Mouse (Mus musculus): ENCODE measurements around the gene Asnsd1.
"Not testable (repeated sequence)": the region's sequence is repeated elsewhere in the genome, so short reads cannot be mapped to it uniquely, and the experiment has no call there.

Asnsd1 gene

GRCm38 (mm10) chr1:53352327-53353261 is at the start of gene Asnsd1, which contains the start of the genes Asdurf and Gm28551:
TSS of gene Asnsd1 (minus strand) at chr1:53352752.
TSS of gene Asdurf (minus strand) at chr1:53352619.
TSS of gene Gm28551 (minus strand) at chr1:53352667.
- DNase-seq (ENCODE audit: low read depth, low spot score): peak; percentile 94

DNA sequence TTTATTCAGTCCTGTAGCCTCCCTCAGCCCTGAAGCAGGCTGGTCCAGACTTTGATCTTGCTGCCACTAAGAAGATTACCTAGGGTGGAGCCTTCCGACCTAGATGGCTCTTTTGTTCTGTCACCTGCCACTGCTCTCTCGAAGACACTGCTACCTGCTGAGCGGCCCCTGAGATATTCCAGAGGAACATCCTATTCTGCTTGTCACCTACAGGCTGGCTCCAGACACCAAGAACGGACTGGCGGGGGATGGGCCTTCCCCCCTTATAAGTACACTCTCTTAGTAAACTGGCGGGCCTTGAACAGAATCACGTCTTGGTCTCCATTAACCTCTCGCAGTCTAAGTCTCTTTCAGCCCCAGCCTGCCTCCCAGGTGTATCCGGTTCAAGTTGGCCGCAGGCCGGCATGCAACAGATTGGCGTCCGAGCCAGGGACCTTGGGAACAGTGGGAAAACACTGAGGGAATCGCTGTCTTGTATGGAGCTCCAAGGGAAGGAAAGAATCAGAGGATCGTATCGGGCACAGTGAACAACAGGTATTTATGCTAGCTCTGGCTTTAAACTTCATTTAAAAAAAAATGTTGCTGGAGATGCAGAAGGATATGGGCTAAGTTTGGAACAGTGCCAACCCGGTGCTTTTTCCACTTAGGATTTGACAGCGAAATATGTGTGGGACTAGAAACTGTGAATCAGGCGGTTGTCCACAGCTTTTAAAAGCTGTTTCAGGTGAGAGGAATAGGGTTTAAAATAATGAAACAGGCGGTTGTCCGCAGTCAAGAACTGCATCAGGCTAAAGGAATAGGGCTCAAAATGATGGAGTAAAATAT is 41.6 kb upstream of the Asnsd1 start:
- DNase-seq (ENCODE audit: low read depth, low spot score): not testable (repeated sequence)

GRCm38 (mm10) chr1:53388762-53389161 is 36.2 kb upstream of the Asnsd1 start:
- DNase-seq (ENCODE audit: low read depth, low spot score): no peak

- no peak for DNase-seq (ENCODE audit: low read depth, low spot score)
These were observed 31.6 kb upstream of the Asnsd1 start for GRCm38 (mm10) chr1:53384085-53384688.

- DNase-seq (ENCODE audit: low read depth, low spot score): no peak
These were observed 25.2 kb upstream of the Asnsd1 start for GRCm38 (mm10) chr1:53377731-53378130.

- DNase-seq (ENCODE audit: low read depth, low spot score): not testable (repeated sequence)
These were observed 23.4 kb upstream of the Asnsd1 start for GRCm38 (mm10) chr1:53375965-53376364.

GRCm38 (mm10) chr1:53358988-53359387 is 6.4 kb upstream of the Asnsd1 start:
- no peak for DNase-seq (ENCODE audit: low read depth, low spot score)

DNA sequence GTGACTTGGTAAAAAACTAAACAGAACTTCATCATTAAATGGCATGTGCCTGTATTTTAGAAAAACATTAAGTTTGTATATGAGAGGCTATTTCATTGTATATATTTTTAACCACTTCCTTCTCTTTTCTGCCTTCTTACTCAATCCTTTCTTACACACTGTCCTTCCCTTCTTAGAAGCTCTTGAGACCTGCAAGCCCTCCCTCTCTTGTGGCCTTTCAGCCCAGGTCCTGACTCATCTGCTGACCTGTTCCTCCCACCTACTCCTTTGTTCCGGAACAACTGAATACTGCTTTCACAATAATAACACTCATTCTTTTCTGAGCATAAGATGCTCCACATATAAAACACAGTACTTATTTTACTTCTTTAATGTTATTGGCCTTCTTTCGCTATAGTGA is 11.5 kb downstream of the Asnsd1 start:
- no peak for DNase-seq (ENCODE audit: low read depth, low spot score)

- DNase-seq (ENCODE audit: low read depth, low spot score): not testable (repeated sequence)
These were observed 15.1 kb downstream of the Asnsd1 start for GRCm38 (mm10) chr1:53337403-53337802.

DNA sequence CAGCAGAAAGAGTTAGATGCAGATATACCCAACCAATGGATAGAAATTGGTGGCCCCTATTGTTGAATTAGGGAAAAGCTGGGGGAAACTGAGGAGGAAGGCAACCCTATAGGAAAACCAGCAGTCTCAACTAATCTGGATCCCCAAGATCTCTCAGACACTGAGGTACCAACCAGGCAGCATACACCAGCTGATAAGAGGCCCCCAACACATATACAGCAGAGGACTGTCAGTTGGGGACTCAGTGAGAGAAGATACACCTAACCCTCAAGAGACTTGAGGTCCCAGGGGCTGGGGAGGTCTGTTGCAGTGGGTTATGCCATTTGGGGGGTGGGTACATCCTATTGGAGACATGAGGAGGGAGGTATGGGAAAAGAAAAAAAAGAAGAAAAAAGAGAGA is 17.1 kb downstream of the Asnsd1 start:
- no peak for DNase-seq (ENCODE audit: low read depth, low spot score)

DNA sequence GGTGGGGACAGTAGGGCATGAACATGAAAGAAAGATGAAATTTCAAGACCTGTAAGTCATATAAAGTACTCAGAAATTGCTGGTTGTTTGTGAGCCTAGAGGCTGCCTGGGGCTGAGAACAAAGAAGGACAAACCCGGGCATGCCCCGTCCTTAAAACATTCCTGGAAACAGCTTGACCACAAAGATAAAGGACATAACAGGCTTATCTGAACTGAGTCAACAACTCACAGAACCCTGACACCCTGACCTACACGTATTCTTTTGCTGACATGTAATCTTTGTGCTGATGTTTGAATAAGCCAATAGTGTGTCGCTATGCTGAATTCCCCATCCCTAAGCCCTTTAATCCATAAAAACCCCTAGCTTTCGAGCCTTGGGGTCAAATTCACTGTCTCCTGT is 19.0 kb downstream of the Asnsd1 start:
- DNase-seq (ENCODE audit: low read depth, low spot score): not testable (repeated sequence)

- DNase-seq (ENCODE audit: low read depth, low spot score): no peak
These were observed 27.6 kb downstream of the Asnsd1 start for GRCm38 (mm10) chr1:53324827-53325494.

DNA sequence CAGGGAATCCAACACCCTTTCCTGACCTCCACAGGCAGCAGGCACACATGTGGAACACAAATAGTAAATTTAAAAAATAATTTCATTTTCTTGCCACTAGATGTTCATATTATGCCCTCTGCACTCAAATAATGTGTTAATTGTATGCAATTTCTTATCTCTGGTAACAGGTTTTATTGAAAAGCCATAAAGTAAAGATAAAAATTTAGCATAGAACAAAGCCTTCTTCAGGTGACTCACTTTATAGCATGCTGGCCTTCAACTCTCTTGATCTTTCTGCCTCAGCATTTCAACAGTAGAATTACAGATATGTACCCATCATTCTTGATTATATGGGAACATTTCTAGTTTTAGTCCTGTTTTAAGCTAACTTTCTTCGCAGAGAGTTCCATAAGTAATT is 28.3 kb downstream of the Asnsd1 start:
- DNase-seq (ENCODE audit: low read depth, low spot score): no peak

DNA sequence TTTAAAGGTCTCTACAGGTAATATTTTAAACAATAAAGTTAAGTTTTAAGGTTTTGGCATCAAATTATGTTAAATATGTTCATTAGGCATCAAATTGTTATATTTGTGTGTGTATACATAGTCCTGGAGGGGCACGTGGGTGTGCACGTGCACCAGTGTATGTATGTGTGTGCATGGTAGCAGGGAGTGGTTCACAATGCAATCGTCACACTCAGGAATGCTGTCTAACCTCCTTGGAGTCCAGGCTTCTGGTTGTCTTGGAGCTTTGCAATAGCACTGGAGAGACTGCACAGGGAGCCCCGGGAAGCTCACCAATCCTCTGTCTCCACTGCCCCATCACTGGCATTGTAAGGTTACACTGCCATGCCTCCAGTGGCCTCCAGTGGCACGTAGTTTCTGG is 29.3 kb downstream of the Asnsd1 start:
- no peak for DNase-seq (ENCODE audit: low read depth, low spot score)

DNA sequence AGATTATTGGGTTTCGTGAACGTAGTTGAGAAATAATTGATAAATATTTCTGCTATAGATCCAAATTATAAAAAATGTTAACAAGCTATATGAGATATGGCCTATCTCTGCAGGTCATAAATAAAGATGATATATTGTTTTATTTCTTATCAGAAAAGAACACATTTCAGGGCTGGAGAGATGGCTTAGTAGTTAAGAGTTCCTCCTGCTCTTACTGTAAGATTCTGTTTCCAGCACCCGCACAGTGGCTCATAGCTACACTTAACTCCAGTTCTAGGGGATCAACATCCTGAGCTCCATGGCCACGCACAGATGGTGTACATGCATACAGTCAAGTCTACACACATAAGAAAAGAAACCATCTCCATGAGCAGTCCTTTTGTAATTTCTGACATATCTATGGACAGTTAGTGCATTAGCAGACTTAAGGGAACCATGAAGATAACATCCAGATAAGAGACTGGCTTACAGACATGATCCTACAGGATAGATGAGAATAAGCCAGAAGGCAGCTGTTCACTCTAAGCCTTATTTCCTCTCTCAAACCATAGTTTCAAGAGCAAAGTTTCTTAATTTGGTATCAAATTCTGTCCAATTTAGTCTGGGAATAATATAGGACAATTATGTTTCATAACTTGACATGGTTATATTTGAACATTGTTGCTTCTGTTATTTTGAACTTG is 30.7 kb downstream of the Asnsd1 start:
- no peak for DNase-seq (ENCODE audit: low read depth, low spot score)

DNA sequence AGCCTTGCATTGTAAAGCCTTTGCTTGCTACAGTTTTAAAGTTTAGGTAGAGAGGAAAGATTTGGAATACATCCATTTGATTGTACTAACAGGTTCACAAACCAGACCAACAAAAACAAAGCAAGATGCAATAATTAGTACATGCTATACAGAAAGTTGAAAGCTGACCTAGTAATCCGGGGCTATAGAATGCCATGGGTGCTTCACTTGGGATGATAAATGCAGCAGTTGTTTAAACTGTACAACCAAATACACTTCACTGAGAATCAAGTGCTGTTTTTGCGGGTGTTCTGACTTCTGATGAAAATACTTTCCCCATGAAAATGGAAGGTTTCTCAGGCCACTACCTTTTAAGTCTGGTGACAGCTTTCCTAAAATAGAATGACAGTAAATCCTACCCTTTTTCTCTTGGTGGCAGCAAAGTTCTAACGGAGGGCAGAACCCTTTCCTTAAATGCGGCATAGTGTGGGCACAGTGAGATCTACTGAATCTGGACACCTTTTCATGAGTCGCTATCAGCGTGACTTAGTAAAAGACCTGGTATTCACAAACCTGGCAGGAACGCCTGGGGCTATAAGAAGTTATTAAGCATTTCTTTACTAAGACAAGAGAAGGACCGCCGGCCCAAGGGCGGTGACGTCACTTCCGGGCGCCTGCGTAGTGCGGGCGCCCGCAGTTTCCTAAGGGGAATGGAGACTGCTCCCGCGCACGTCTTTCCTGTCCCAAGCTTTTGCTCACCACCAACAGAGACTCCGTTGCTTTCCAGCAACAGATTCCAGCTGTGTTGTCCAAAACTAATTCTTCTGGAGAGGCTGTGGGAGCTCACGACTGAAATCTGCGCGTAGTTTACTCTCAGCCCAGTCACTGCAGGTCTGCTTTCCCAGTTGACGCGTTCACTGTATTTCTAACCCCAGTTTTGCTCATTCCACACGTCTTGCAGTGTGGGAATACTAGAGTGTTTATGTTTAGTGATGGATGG is 39.3 kb downstream of the Asnsd1 start, which contains the start of gene Osgepl1:
TSS of gene Osgepl1 (plus strand) at position 636 of the 979 bp plus-strand sequence.
- DNase-seq (ENCODE audit: low read depth, low spot score): peak; percentile 72

DNA sequence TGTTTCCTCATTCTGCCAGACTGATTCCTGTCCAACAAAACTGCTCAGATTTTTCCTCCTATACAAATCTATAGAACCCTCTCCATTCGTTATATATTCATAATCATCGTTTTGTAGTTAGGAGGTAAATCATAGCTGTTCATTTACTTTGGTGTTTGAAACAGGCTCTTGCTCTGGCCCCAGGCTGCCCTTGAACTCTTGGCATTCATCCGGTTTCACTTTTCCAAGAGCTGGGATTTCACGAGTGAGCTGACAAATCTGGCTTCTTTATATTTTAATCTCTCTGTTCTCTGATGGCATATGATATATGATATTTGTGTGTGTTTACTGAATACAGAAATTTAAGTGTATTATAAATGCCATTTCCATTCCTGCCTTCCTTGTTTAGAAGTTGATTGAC is 52.0 kb downstream of the Asnsd1 start:
- no peak for DNase-seq (ENCODE audit: low read depth, low spot score)

- peak; percentile 88 for DNase-seq (ENCODE audit: low read depth, low spot score)
These were observed 55.8 kb downstream of the Asnsd1 start, which contains the start of the genes Pms1, Ormdl1 and Gm28778 for GRCm38 (mm10) chr1:53296581-53297383. TSS of gene Pms1 (minus strand) at chr1:53297018. TSS of gene Ormdl1 (plus strand) at chr1:53297095. TSS of gene Gm28778 (plus strand) at chr1:53297111.

Data from retina, postnatal 7 days (tissue).